8 mouse cellular contexts compared by ENCODE assay signal in the genomic region with DNA sequence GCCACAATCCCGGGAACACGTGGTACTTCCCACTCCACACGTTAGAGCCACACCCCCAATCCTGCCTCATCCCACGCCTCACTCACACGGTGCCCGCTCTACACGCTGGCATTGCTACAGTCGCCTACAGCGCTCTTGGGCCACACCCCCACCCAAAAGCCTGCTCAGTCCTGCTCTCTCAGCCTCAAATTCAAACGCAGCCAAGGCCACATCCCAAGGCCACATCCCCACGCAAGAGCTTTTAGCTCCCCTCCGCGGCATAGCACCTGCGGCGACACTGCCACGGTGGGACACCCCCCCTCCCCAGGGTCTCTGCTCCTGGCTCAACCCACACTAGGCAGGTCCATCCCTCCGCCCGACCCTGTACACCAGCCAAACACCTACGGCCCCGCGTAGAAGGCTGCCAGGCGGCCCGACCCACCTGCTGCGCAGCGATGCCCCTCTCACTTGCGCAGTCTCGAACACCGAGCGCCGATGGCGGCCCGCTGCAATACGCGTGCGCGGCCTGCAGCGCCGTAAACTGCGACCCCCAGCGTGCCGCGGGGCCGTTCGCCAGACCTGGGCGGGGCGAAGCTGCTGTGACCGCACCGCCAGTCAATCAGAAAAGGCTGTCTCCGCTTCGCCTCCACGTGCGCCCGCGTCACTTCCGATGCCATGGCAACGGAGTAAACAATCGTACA. TPM values are rescaled to one million over a fixed set of nuclear protein-coding genes. Genes with fewer than 3 reads are reported as not detected.
DNase-seq lines count a peak whose midpoint lies in the region; ATAC-seq and TF ChIP-seq lines count a peak whose summit lies in the region.

No protein-coding gene starts in this region.

- peak overlapping the region; percentile 71 for H3K9ac ChIP-seq in forebrain, embryonic 14.5 days (ENCODE audit: low read length)
- H3K9ac ChIP-seq in neural tube, embryonic 15.5 days (replicated peaks), result peak overlapping the region; percentile 70

- no peak for TF ChIP-seq CTCF in testis, adult 2 months (IDR thresholded peaks at IDR 0.05; ENCODE audit: control insufficient read depth, insufficient read depth, insufficient replicate concordance, low read depth, low read length)

- H3K36me3 ChIP-seq in forebrain, embryonic 14.5 days (ENCODE audit: control insufficient read depth, insufficient read depth, low read length), result no peaks in the 10 kb centered on the region
- peaks cover 6% of the 10 kb centered on the region for H3K36me3 ChIP-seq in neural tube, embryonic 15.5 days
- H3K36me3 ChIP-seq in testis, adult 2 months (ENCODE audit: control insufficient read depth, insufficient read depth, low read length), result no peaks in the 10 kb centered on the region

- H3K27me3 ChIP-seq in forebrain, embryonic 14.5 days (replicated peaks; ENCODE audit: control insufficient read depth, insufficient read depth, low read length), result no peaks in the 10 kb centered on the region
- H3K27me3 ChIP-seq in neural tube, embryonic 15.5 days (replicated peaks), result no peaks in the 10 kb centered on the region
- H3K27me3 ChIP-seq in testis, adult 2 months (ENCODE audit: control insufficient read depth, insufficient read depth, low read length), result no peaks in the 10 kb centered on the region

- WGBS in forebrain, embryonic 14.5 days, result under 1% methylated on average over 57 of the region's 57 CpGs
- WGBS in neural tube, embryonic 15.5 days, result under 1% methylated on average over 57 of the region's 57 CpGs

- peaks cover 7% of the 10 kb centered on the region for H3K4me1 ChIP-seq in forebrain, embryonic 14.5 days (ENCODE audit: control insufficient read depth, insufficient read depth, low read length)
- peaks cover 12% of the 10 kb centered on the region for H3K4me1 ChIP-seq in neural tube, embryonic 15.5 days
- peaks cover 10% of the 10 kb centered on the region for H3K4me1 ChIP-seq in testis, adult 2 months (ENCODE audit: control insufficient read depth, insufficient read depth, low read length)

- 0 out of 2 replicates have a peak overlapping the region, but pooled peaks have one; percentile 27 for H3K27ac ChIP-seq in forebrain, embryonic 14.5 days (ENCODE audit: low read depth, low read length)
- H3K27ac ChIP-seq in neural tube, embryonic 15.5 days (replicated peaks), result peak overlapping the region; percentile 75
- H3K27ac ChIP-seq in testis, adult 2 months (ENCODE audit: control insufficient read depth, insufficient read depth, low read depth, low read length), result peak overlapping the region; percentile 62

- no peaks in the 10 kb centered on the region for H3K9me3 ChIP-seq in forebrain, embryonic 14.5 days (replicated peaks; ENCODE audit: control insufficient read depth, low read length)
- 0 out of 2 replicates have a peak, but pooled peaks cover 4% of the 10 kb centered on the region for H3K9me3 ChIP-seq in neural tube, embryonic 15.5 days (replicated peaks)

- peak overlapping the region; percentile 56 for H3K4me3 ChIP-seq in forebrain, embryonic 14.5 days (ENCODE audit: low read depth, low read length)
- H3K4me3 ChIP-seq in neural tube, embryonic 15.5 days (replicated peaks), result peak overlapping the region; percentile 65
- H3K4me3 ChIP-seq in testis, adult 2 months (ENCODE audit: control insufficient read depth, low read depth, low read length), result peak overlapping the region; percentile 89

- intact Hi-C loops in heart, postnatal 14 days (cut with DNase I), result no loop called here

- DNase-seq in CD8-positive naive resting alpha-beta T cell, adult 2 months (ENCODE audit: low read depth in 2 of 2, low spot score in 2 of 2), result peak; percentile 68 to 70
- DNase-seq in c-Kit-positive CD71-positive TER-119-positive erythroid progenitor cells, embryonic 14.5 days (ENCODE audit: low spot score), result peak; percentile 36
- DNase-seq in forebrain, embryonic 14.5 days (ENCODE audit: low spot score), result peak; percentile 94
- DNase-seq in heart, postnatal 14 days, result peak; percentile 79 to 87
- DNase-seq in layer of hippocampus, adult 18-20 months (ENCODE audit: low spot score in 2 of 2), result peak; percentile 86 to 87
- peak; percentile 59 to 77 for DNase-seq in lung, adult 18-20 months

- no peak; the same call in 1 of the 2 replicates for TF ChIP-seq POLR2A in testis, adult 2 months (IDR thresholded peaks at IDR 0.05; ENCODE audit: control insufficient read depth, low read depth, low read length)

- ATAC-seq in forebrain, embryonic 14.5 days, result peak; percentile 96
- ATAC-seq in neural tube, embryonic 15.5 days (ENCODE audit: low FRiP score), result peak; percentile 97

- H3K4me2 ChIP-seq in forebrain, embryonic 14.5 days (ENCODE audit: low read length), result peak overlapping the region; percentile 95
- H3K4me2 ChIP-seq in neural tube, embryonic 15.5 days, result peak overlapping the region; percentile 80

RNA-seq across cellular contexts. Expression of gene Zscan18, which starts 23.1 kb away (rescaled TPM):
- polyA plus RNA-seq in forebrain, embryonic 14.5 days (2014; fragmentation: Nextera tagmentation; extraction: Ambion mirVana), result 15.7 and 20.6 TPM in 2 replicates
- 1 to 10 TPM; 1.4 TPM for total RNA-seq in heart, postnatal 14 days (2021)
- total RNA-seq in layer of hippocampus, adult 18-20 months (2021), result 10 to 100 TPM; 24.2 to 26.5 TPM
- 25.2 and 33.4 TPM in 2 replicates for polyA plus RNA-seq in neural tube, embryonic 15.5 days (2015; fragmentation: Nextera tagmentation; extraction: Ambion mirVana)
- 7.6 and 9.0 TPM in 2 replicates for polyA plus RNA-seq in testis, adult 2 months (2012; rRNA removed)

RNA-seq across cellular contexts. Expression of gene Zfp329, which starts 38.4 kb away (rescaled TPM):
- 16.1 and 23.6 TPM in 2 replicates for polyA plus RNA-seq in forebrain, embryonic 14.5 days (2014; fragmentation: Nextera tagmentation; extraction: Ambion mirVana)
- 1 to 10 TPM; 8.6 to 9.3 TPM for total RNA-seq in heart, postnatal 14 days (2021)
- 10 to 100 TPM; 20.7 to 23.0 TPM for total RNA-seq in layer of hippocampus, adult 18-20 months (2021)
- polyA plus RNA-seq in neural tube, embryonic 15.5 days (2015; fragmentation: Nextera tagmentation; extraction: Ambion mirVana), result 26.7 and 27.0 TPM in 2 replicates
- polyA plus RNA-seq in testis, adult 2 months (2012; rRNA removed), result 2.0 and 3.0 TPM in 2 replicates

RNA-seq across cellular contexts. Expression of gene Vmn2r56, which starts 45.5 kb away (rescaled TPM):
- polyA plus RNA-seq in forebrain, embryonic 14.5 days (2014; fragmentation: Nextera tagmentation; extraction: Ambion mirVana), result not detected in 2 replicates
- not detected for total RNA-seq in heart, postnatal 14 days (2021)
- total RNA-seq in layer of hippocampus, adult 18-20 months (2021), result under 1 TPM in 1 of 2 experiments, not detected in 1; 0.05 TPM
- not detected in 2 replicates for polyA plus RNA-seq in neural tube, embryonic 15.5 days (2015; fragmentation: Nextera tagmentation; extraction: Ambion mirVana)
- not detected in 2 replicates for polyA plus RNA-seq in testis, adult 2 months (2012; rRNA removed)

RNA-seq across cellular contexts. Expression of gene Zfp110, which starts 54.3 kb away (rescaled TPM):
- 29.7 and 38.8 TPM in 2 replicates for polyA plus RNA-seq in forebrain, embryonic 14.5 days (2014; fragmentation: Nextera tagmentation; extraction: Ambion mirVana)
- total RNA-seq in heart, postnatal 14 days (2021), result 10 to 100 TPM; 15.1 to 17.3 TPM
- 10 to 100 TPM; 14.8 to 17.1 TPM for total RNA-seq in layer of hippocampus, adult 18-20 months (2021)
- polyA plus RNA-seq in neural tube, embryonic 15.5 days (2015; fragmentation: Nextera tagmentation; extraction: Ambion mirVana), result 23.4 and 25.4 TPM in 2 replicates
- 33.3 and 34.2 TPM in 2 replicates for polyA plus RNA-seq in testis, adult 2 months (2012; rRNA removed)

Comparison
In these comparisons a context has a peak if more than half of its experiments do, and no peak if none do; other contexts are left out.
1. Peak in every context shown above with its lines: DNase-seq, ATAC-seq, H3K4me3 ChIP-seq and H3K27ac ChIP-seq.
2. DNase-seq: peak in every context shown above with its lines; median percentile 94 in forebrain, embryonic 14.5 days; 86 in layer of hippocampus, adult 18-20 months; 83 in heart, postnatal 14 days; 69 in CD8-positive naive resting alpha-beta T cell, adult 2 months; 68 in lung, adult 18-20 months; 36 in c-Kit-positive CD71-positive TER-119-positive erythroid progenitor cells, embryonic 14.5 days.